Mouse (Mus musculus): ENCODE measurements around the gene Relb.

- TF ChIP-seq MYOD1 (IDR thresholded peaks at IDR 0.05; ENCODE audit: control insufficient read depth in 1 of 3, insufficient read length in 2 of 3, low read depth in 2 of 3) (no peak), USF1 (IDR thresholded peaks at IDR 0.05; ENCODE audit: low read depth) (no peak), POLR2A (IDR thresholded peaks at IDR 0.05; ENCODE audit: insufficient read length, low read depth) (no peak), TCF3 (IDR thresholded peaks at IDR 0.05; ENCODE audit: insufficient read length, low read depth) (no peak), TCF12 (IDR thresholded peaks at IDR 0.05; ENCODE audit: insufficient read depth, poor library complexity, severe bottlenecking) (no peak), MAX (IDR thresholded peaks at IDR 0.05; ENCODE audit: low read depth) (no peak), POLR2AphosphoS2 (IDR thresholded peaks at IDR 0.05; ENCODE audit: insufficient read length, low read depth) (no peak), REST (IDR thresholded peaks at IDR 0.05; ENCODE audit: insufficient read depth, insufficient read length) (no peak), E2F4 (IDR thresholded peaks at IDR 0.05; ENCODE audit: insufficient read depth) (no peak), CEBPB (IDR thresholded peaks at IDR 0.05; ENCODE audit: insufficient read depth, poor library complexity, severe bottlenecking) (no peak), SRF (IDR thresholded peaks at IDR 0.05; ENCODE audit: control insufficient read depth, insufficient read length, low read depth) (no peak), MYOG (IDR thresholded peaks at IDR 0.05; ENCODE audit: control insufficient read depth in 1 of 3, insufficient read depth in 1 of 3, insufficient read length in 2 of 3, low read depth in 2 of 3) (no peak)
These were observed 50.8 kb downstream of the Relb start for GRCm38 (mm10) chr7:19578436-19578835.

All from myocyte (in vitro differentiated cells).